Mouse (Mus musculus) stomach, embryonic 15.5 days (tissue): ENCODE measurements around the gene Eddm3b. TPM values are rescaled to one million over a fixed set of nuclear protein-coding genes. Genes with fewer than 3 reads are reported as not detected.
A peak's percentile ranks its signal among the peaks of the same experiment; 100 is the strongest.

Experiments
- ATAC-seq: fragments of 200-750 bp; cut with Nextera tagmentation; 2 replicates; pipeline ENCODE4 v1.8.0; 2017; ENCODE audit warnings: low read depth, moderate number of reproducible peaks, moderate TSS enrichment; ENCODE audit not compliant: insufficient read depth, low FRiP score
- H3K27ac ChIP-seq: fragments of 300-500 bp; sonication (generic); 2 replicates; pipeline ENCODE4 v1.5.1; 2015; ENCODE audit warnings: mild to moderate bottlenecking, inconsistent platforms
- H3K27me3 ChIP-seq: fragments of 300-500 bp; sonication (generic); replicated peaks from 2 replicates; pipeline ENCODE4 v1.6.1; 2015; ENCODE audit warnings: inconsistent platforms
- H3K36me3 ChIP-seq: fragments of 300-500 bp; sonication (generic); 2 replicates; pipeline ENCODE4 v1.6.1; 2015; ENCODE audit warnings: inconsistent platforms
- H3K4me1 ChIP-seq: fragments of 300-500 bp; sonication (generic); 2 replicates; pipeline ENCODE4 v1.6.1; 2015; ENCODE audit warnings: inconsistent platforms
- H3K4me2 ChIP-seq: fragments of 300-500 bp; sonication (generic); 2 replicates; pipeline ENCODE4 v1.6.1; 2015; ENCODE audit warnings: mild to moderate bottlenecking, inconsistent platforms
- H3K4me3 ChIP-seq: fragments of 300-500 bp; sonication (generic); replicated peaks from 2 replicates; pipeline ENCODE4 v1.5.1; 2015; ENCODE audit warnings: inconsistent platforms
- H3K9ac ChIP-seq: fragments of 300-500 bp; sonication (generic); 2 replicates; pipeline ENCODE4 v1.6.1; 2015; ENCODE audit warnings: inconsistent platforms
- H3K9me3 ChIP-seq: fragments of 300-500 bp; sonication (generic); 2 replicates; pipeline ENCODE4 v1.6.1; 2016; ENCODE audit warnings: inconsistent platforms
- WGBS: fragments of 180-500 bp; shearing (Covaris S2); methylation state at CpG from one replicate; pipeline ENCODE4 v1.1.7; 2015; 5-methylcytosine and 5-hydroxymethylcytosine counted together
- polyA plus RNA-seq: library from polyadenylated mRNA; unstranded; fragments of >200 nt; fragmentation: Nextera tagmentation; extraction: Ambion mirVana; gene quantifications from 2 replicates; pipeline ENCODE4 v1.2.1, GENCODE M21; 2015

The Eddm3b gene
- polyA plus RNA-seq, 1 experiment from 2014 or later = not detected

GRCm38 (mm10) chr14:51128775-51129623 lies 14.8 kb downstream of the Eddm3b start:
- H3K9me3 ChIP-seq = no peaks in the 10 kb centered on the region
- H3K27ac ChIP-seq = peak overlapping the region; percentile 8; the same call in 1 of the 2 replicates

GRCm38 (mm10) chr14:51129624-51129975 lies 15.4 kb downstream of the Eddm3b start:
- Histone ChIP-seq H3K4me3 (no peak overlapping the region), H3K9ac (no peak overlapping the region), H3K4me1 (no peaks in the 10 kb centered on the region), H3K4me2 (no peak overlapping the region), H3K36me3 (no peaks in the 10 kb centered on the region), H3K9me3 (no peaks in the 10 kb centered on the region), H3K27me3 (no peaks in the 10 kb centered on the region), H3K27ac (no peak overlapping the region)
- WGBS = 71% methylated on average over 4 of the region's 4 CpGs
- no peak for ATAC-seq

More at GRCm38 (mm10) chr14:51128775-51129623, 14.8 kb downstream of the Eddm3b start:
- Histone ChIP-seq H3K27me3 (no peaks in the 10 kb centered on the region), H3K36me3 (no peaks in the 10 kb centered on the region), H3K4me2 (no peak overlapping the region), H3K9ac (no peak overlapping the region), H3K4me3 (0 out of 2 replicates have a peak overlapping the region, but pooled peaks have one; percentile 2), H3K4me1 (no peaks in the 10 kb centered on the region)
- no peak for ATAC-seq
- WGBS = 68% methylated on average over 9 of the region's 9 CpGs

GRCm38 (mm10) chr14:51130315-51130940 lies 16.2 kb downstream of the Eddm3b start:
- H3K27ac ChIP-seq = no peak overlapping the region
- WGBS = 70% methylated on average over 9 of the region's 9 CpGs
- no peak overlapping the region for H3K9ac ChIP-seq
- no peak overlapping the region for H3K4me3 ChIP-seq
- H3K9me3 ChIP-seq = no peaks in the 10 kb centered on the region
- H3K27me3 ChIP-seq = no peaks in the 10 kb centered on the region
- no peaks in the 10 kb centered on the region for H3K4me1 ChIP-seq
- H3K4me2 ChIP-seq = no peak overlapping the region
- H3K36me3 ChIP-seq = no peaks in the 10 kb centered on the region
- peak; percentile 84; the same call in 1 of the 2 replicates for ATAC-seq

GRCm38 (mm10) chr14:51131086-51131815 lies 17.0 kb downstream of the Eddm3b start:
- H3K36me3 ChIP-seq = no peaks in the 10 kb centered on the region
- H3K27me3 ChIP-seq = no peaks in the 10 kb centered on the region
- WGBS = 69% methylated on average over 7 of the region's 7 CpGs
- no peak for ATAC-seq
- H3K4me1 ChIP-seq = no peaks in the 10 kb centered on the region
- H3K4me2 ChIP-seq = no peak overlapping the region
- H3K9ac ChIP-seq = no peak overlapping the region
- no peaks in the 10 kb centered on the region for H3K9me3 ChIP-seq
- H3K4me3 ChIP-seq = no peak overlapping the region
- no peak overlapping the region for H3K27ac ChIP-seq

GRCm38 (mm10) chr14:51132372-51132771 lies 18.1 kb downstream of the Eddm3b start:
- Histone ChIP-seq H3K4me2 (no peak overlapping the region), H3K9ac (no peak overlapping the region), H3K36me3 (no peaks in the 10 kb centered on the region), H3K9me3 (no peaks in the 10 kb centered on the region), H3K4me3 (no peak overlapping the region), H3K27me3 (no peaks in the 10 kb centered on the region), H3K27ac (no peak overlapping the region), H3K4me1 (no peaks in the 10 kb centered on the region)
- WGBS = 73% methylated on average over 4 of the region's 4 CpGs
- ATAC-seq = peak; percentile 67

- no peak for ATAC-seq
- WGBS = 68% methylated on average over 2 of the region's 2 CpGs
Observed at GRCm38 (mm10) chr14:51140342-51140741, 26.1 kb downstream of the Eddm3b start.

GRCm38 (mm10) chr14:51142119-51142518 lies 27.9 kb downstream of the Eddm3b start:
- no peaks in the 10 kb centered on the region for H3K36me3 ChIP-seq
- H3K4me1 ChIP-seq = no peaks in the 10 kb centered on the region
- H3K9me3 ChIP-seq = no peaks in the 10 kb centered on the region
- H3K27me3 ChIP-seq = no peaks in the 10 kb centered on the region
- H3K4me2 ChIP-seq = no peak overlapping the region
- no peak overlapping the region for H3K27ac ChIP-seq
- no peak overlapping the region for H3K9ac ChIP-seq
- WGBS = 86% methylated on average over 4 of the region's 4 CpGs
- no peak overlapping the region for H3K4me3 ChIP-seq
- no peak for ATAC-seq

More at GRCm38 (mm10) chr14:51140342-51140741, 26.1 kb downstream of the Eddm3b start:
- no peak overlapping the region for H3K4me2 ChIP-seq
- no peaks in the 10 kb centered on the region for H3K4me1 ChIP-seq
- no peaks in the 10 kb centered on the region for H3K9me3 ChIP-seq
- H3K27ac ChIP-seq = no peak overlapping the region
- no peak overlapping the region for H3K4me3 ChIP-seq
- H3K27me3 ChIP-seq = no peaks in the 10 kb centered on the region
- no peaks in the 10 kb centered on the region for H3K36me3 ChIP-seq
- no peak overlapping the region for H3K9ac ChIP-seq

- Histone ChIP-seq H3K9ac (no peak overlapping the region), H3K36me3 (no peaks in the 10 kb centered on the region), H3K4me1 (no peaks in the 10 kb centered on the region), H3K4me3 (no peak overlapping the region), H3K27ac (no peak overlapping the region), H3K9me3 (no peaks in the 10 kb centered on the region), H3K27me3 (no peaks in the 10 kb centered on the region), H3K4me2 (no peak overlapping the region)
- 78% methylated on average over 3 of the region's 3 CpGs for WGBS
- ATAC-seq = peak; percentile 84
Observed at GRCm38 (mm10) chr14:51142568-51142967, 28.3 kb downstream of the Eddm3b start.

GRCm38 (mm10) chr14:51143287-51143686 lies 29.1 kb downstream of the Eddm3b start:
- 58% methylated on average over 4 of the region's 4 CpGs for whole genome bisulfite sequencing
- no peaks in the 10 kb centered on the region for H3K36me3 ChIP-seq
- no peak for ATAC-seq

GRCm38 (mm10) chr14:51143937-51144336 lies 29.7 kb downstream of the Eddm3b start:
- H3K4me3 ChIP-seq = no peak overlapping the region
- no peak overlapping the region for H3K27ac ChIP-seq
- no peak overlapping the region for H3K9ac ChIP-seq
- H3K4me1 ChIP-seq = no peaks in the 10 kb centered on the region
- no peak overlapping the region for H3K4me2 ChIP-seq
- 80% methylated on average over 2 of the region's 2 CpGs for WGBS
- ATAC-seq = peak; percentile 67
- no peaks in the 10 kb centered on the region for H3K27me3 ChIP-seq
- H3K36me3 ChIP-seq = no peaks in the 10 kb centered on the region
- no peaks in the 10 kb centered on the region for H3K9me3 ChIP-seq

More at GRCm38 (mm10) chr14:51143287-51143686, 29.1 kb downstream of the Eddm3b start:
- Histone ChIP-seq H3K4me1 (no peaks in the 10 kb centered on the region), H3K9ac (no peak overlapping the region), H3K27ac (no peak overlapping the region), H3K4me2 (no peak overlapping the region), H3K4me3 (no peak overlapping the region), H3K27me3 (no peaks in the 10 kb centered on the region), H3K9me3 (no peaks in the 10 kb centered on the region)

GRCm38 (mm10) chr14:51144451-51144850 lies 30.2 kb downstream of the Eddm3b start:
- WGBS = over 99% methylated on average over 4 of the region's 4 CpGs
- ATAC-seq = no peak
- Histone ChIP-seq H3K9me3 (no peaks in the 10 kb centered on the region), H3K27ac (no peak overlapping the region), H3K36me3 (no peaks in the 10 kb centered on the region), H3K4me1 (no peaks in the 10 kb centered on the region), H3K4me3 (no peak overlapping the region), H3K27me3 (no peaks in the 10 kb centered on the region), H3K4me2 (no peak overlapping the region), H3K9ac (no peak overlapping the region)

GRCm38 (mm10) chr14:51145521-51145920 lies 31.3 kb downstream of the Eddm3b start:
- Histone ChIP-seq H3K36me3 (no peaks in the 10 kb centered on the region), H3K4me2 (no peak overlapping the region), H3K9me3 (no peaks in the 10 kb centered on the region), H3K4me1 (no peaks in the 10 kb centered on the region), H3K27me3 (no peaks in the 10 kb centered on the region), H3K4me3 (no peak overlapping the region), H3K9ac (no peak overlapping the region), H3K27ac (no peak overlapping the region)
- WGBS = 68% methylated on average over 6 of the region's 6 CpGs
- no peak for ATAC-seq
